Mouse (Mus musculus) kidney, embryonic 14.5 days (tissue): ENCODE results near the gene Gpr161. TPM values are rescaled to one million over a fixed set of nuclear protein-coding genes. Genes with fewer than 3 reads are reported as not detected.

Source experiments
- ATAC-seq: fragments of 200-750 bp; cut with Nextera tagmentation; 2 replicates; pipeline ENCODE4 v1.8.0; 2017; ENCODE audit warnings: moderate number of reproducible peaks, mild to moderate bottlenecking, moderate TSS enrichment, moderate library complexity; ENCODE audit not compliant: low FRiP score, low TSS enrichment
- H3K27ac ChIP-seq: fragments of 300-500 bp; sonication (generic); 2 replicates; pipeline ENCODE4 v1.5.1; 2014; ENCODE audit warnings: low read depth, mild to moderate bottlenecking, low read length, moderate library complexity, mixed read lengths
- H3K27me3 ChIP-seq: fragments of 300-500 bp; sonication (generic); 2 replicates; pipeline ENCODE4 v1.6.1; 2014; ENCODE audit warnings: mild to moderate bottlenecking, low read length; ENCODE audit not compliant: control insufficient read depth, insufficient read depth
- H3K36me3 ChIP-seq: fragments of 300-500 bp; sonication (generic); 2 replicates; pipeline ENCODE4 v1.6.1; 2014; ENCODE audit warnings: low read length, mixed read lengths; ENCODE audit not compliant: control insufficient read depth, insufficient read depth
- H3K4me1 ChIP-seq: fragments of 300-500 bp; sonication (generic); 2 replicates; pipeline ENCODE4 v1.6.1; 2014; ENCODE audit warnings: low read length, mixed read lengths; ENCODE audit not compliant: control insufficient read depth, insufficient read depth
- H3K4me2 ChIP-seq: fragments of 300-500 bp; sonication (generic); replicated peaks from 2 replicates; pipeline ENCODE4 v1.6.1; 2014; ENCODE audit warnings: low read depth, mild to moderate bottlenecking, low read length
- H3K4me3 ChIP-seq: fragments of 300-500 bp; sonication (generic); 2 replicates; pipeline ENCODE4 v1.5.1; 2014; ENCODE audit warnings: mild to moderate bottlenecking, low read length
- H3K9ac ChIP-seq: fragments of 300-500 bp; sonication (generic); 2 replicates; pipeline ENCODE4 v1.6.1; 2014; ENCODE audit warnings: low read depth, mild to moderate bottlenecking, low read length, moderate library complexity
- H3K9me3 ChIP-seq: fragments of 300-500 bp; sonication (generic); 2 replicates; pipeline ENCODE4 v1.6.1; 2016; ENCODE audit warnings: low read length; ENCODE audit not compliant: control insufficient read depth
- WGBS: fragments of 180-500 bp; shearing (Covaris S2); extraction: QIAGEN DNeasy Blood & Tissue Kit; methylation state at CpG from one replicate; pipeline ENCODE4 v1.1.7; 2014; 5-methylcytosine and 5-hydroxymethylcytosine counted together
- polyA plus RNA-seq: library from polyadenylated mRNA; unstranded; fragments of >200 nt; fragmentation: Nextera tagmentation; extraction: Ambion mirVana; gene quantifications from 2 replicates; pipeline ENCODE4 v1.2.1, GENCODE M21; 2014

Gene Gpr161
- 2.0 and 2.4 TPM in 2 replicates for polyA plus RNA-seq

DNA sequence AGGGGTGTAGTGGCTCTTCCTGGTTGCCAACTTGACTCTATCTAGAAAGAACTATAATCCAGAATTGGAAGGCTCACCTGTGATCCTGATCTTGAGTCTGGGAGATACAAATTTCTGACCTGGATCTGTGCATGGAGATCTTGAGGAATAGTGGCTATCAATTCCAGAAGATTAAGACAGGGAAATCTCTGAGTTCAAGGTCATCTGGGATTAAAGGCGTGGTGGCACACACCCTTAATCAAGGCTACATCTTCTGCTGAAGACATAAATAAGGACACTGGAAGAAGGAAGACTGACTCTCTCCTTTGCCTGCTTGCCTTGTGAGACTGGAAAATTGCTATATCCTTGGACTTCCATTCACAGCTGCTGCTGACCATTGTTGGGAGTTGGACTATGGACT lies at the start of gene Gpr161:
Gene Gpr161 (plus strand): TSS at position 301 of the 400 bp plus-strand sequence.
- H3K9ac ChIP-seq = no peak within 1 kb of the TSS
- H3K27me3 ChIP-seq = no peaks in the 10 kb centered on the region
- no peaks in the 10 kb centered on the region for H3K4me1 ChIP-seq
- H3K4me3 ChIP-seq = no peak within 1 kb of the TSS
- H3K36me3 ChIP-seq = no peaks in the 10 kb centered on the region
- no peaks in the 10 kb centered on the region for H3K9me3 ChIP-seq
- H3K4me2 ChIP-seq = no peak within 1 kb of the TSS
- 97% methylated on average over 1 of the region's 1 CpGs for WGBS
- no peak within 1 kb of the TSS for H3K27ac ChIP-seq
- ATAC-seq = no peak

DNA sequence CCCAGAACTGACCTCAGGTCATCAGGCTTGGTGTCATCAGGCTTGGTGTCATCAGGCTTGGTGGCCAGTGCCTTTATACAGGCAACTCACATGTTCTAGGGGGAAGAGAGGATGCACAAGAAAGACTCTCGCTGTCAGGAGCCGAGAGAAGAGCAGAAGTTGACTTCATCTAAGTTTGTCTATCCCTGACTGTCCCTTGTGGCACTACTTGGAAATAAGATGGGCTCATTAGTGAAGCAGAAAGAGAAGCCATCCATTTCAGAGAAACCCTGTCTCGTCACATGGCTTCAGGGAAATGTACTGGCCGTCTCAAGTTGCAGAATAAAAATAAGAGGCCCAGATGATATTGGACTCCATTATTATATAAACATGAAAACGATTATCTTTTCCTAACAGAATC lies 49.0 kb upstream of the Gpr161 start:
- Histone ChIP-seq H3K27me3 (no peaks in the 10 kb centered on the region), H3K9ac (no peak overlapping the region), H3K9me3 (no peaks in the 10 kb centered on the region), H3K36me3 (no peaks in the 10 kb centered on the region), H3K4me3 (no peak overlapping the region), H3K27ac (no peak overlapping the region), H3K4me2 (no peak overlapping the region), H3K4me1 (no peaks in the 10 kb centered on the region)
- ATAC-seq = no peak
- 67% methylated on average over 5 of the region's 5 CpGs for WGBS

DNA sequence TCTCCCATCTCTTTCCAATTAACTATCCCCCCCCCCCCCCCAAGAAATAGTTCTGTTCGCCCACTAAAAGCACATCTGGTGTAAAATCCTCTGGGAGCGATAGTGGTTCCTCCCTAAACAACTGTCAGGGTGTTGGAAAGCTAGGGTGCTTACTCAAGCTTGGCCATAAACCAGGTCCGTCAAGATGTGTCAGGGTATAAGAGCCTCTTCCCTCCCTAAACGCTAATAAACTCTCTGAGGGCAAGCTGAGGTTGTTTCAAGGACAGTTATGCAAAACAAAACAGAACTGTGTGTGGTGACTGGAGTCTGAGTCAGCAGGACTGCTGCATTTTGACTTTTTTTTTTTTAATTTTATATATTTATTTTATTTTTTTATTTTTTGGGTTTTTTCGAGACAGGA lies 48.5 kb upstream of the Gpr161 start:
- H3K27me3 ChIP-seq = no peaks in the 10 kb centered on the region
- no peak overlapping the region for H3K27ac ChIP-seq
- WGBS = 31% methylated on average over 5 of the region's 5 CpGs
- ATAC-seq = no peak; the same call in 1 of the 2 replicates
- H3K4me3 ChIP-seq = no peak overlapping the region
- H3K9ac ChIP-seq = no peak overlapping the region
- H3K9me3 ChIP-seq = no peaks in the 10 kb centered on the region
- H3K4me1 ChIP-seq = no peaks in the 10 kb centered on the region
- no peaks in the 10 kb centered on the region for H3K36me3 ChIP-seq
- H3K4me2 ChIP-seq = no peak overlapping the region

DNA sequence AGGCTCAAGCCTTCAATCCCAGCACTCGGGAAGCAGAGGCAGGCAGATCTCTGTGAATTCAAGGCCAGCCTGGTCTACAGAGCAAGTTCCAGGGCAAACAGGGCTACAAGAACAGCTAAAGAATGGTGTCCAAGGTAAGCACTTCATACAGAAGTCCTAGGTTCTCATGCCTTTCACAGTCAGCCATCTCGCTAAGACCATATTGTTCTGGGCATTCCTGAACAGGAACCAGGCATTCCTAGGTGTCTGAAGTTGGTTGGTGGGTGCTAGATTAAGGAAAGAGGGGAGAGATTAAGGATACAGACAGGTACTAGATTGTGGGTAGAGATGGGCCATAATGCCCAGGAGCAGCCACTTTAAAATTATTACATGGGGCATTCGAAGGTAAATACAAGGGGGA lies 47.8 kb upstream of the Gpr161 start:
- 99% methylated on average over 3 of the region's 3 CpGs for WGBS
- no peaks in the 10 kb centered on the region for H3K4me1 ChIP-seq
- ATAC-seq = no peak
- H3K9ac ChIP-seq = no peak overlapping the region
- H3K27me3 ChIP-seq = no peaks in the 10 kb centered on the region
- H3K27ac ChIP-seq = no peak overlapping the region
- no peaks in the 10 kb centered on the region for H3K9me3 ChIP-seq
- no peak overlapping the region for H3K4me2 ChIP-seq
- H3K4me3 ChIP-seq = no peak overlapping the region
- no peaks in the 10 kb centered on the region for H3K36me3 ChIP-seq

DNA sequence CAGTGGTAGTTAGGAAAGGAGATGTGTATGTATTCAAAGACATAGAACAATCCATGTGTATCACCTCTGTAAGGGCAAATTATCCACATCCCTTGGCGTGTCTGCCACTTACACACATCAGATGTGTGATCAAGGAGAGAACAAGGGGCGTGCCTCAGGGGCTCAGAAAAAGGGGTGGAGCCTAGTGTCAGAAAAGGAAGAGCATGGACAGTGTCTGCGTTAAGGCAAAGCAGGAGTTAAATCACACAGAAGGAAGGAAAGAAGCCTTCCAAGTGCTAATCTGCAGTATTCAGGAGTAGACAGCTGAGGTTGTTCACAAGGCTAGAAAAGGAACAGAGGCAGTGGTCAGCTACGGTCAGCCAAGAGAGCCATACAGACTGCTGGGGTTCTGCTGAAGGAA lies 46.7 kb upstream of the Gpr161 start:
- H3K4me3 ChIP-seq = no peak overlapping the region
- WGBS = 69% methylated on average over 4 of the region's 4 CpGs
- no peaks in the 10 kb centered on the region for H3K36me3 ChIP-seq
- H3K4me2 ChIP-seq = no peak overlapping the region
- no peaks in the 10 kb centered on the region for H3K27me3 ChIP-seq
- no peaks in the 10 kb centered on the region for H3K9me3 ChIP-seq
- H3K27ac ChIP-seq = no peak overlapping the region
- no peak overlapping the region for H3K9ac ChIP-seq
- H3K4me1 ChIP-seq = no peaks in the 10 kb centered on the region
- ATAC-seq = no peak

DNA sequence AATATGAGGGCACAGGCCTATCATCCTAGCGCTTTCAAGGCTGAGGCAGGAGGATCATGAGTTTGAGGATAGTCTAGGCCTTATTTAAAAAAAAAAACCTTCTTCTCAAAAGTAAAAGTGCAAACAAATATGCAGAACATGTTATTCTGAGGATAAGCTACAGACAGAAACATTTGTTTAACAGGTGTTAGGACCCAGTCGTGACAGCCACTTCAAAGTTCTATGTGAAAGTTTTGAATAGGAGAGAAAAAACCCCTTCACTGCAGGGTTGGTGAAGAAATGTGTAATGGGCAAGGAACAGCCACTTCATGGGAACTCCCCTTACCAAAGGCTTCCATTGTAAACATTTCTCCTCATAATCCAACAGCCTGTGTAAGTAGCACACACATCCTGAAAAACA lies 45.0 kb upstream of the Gpr161 start:
- WGBS = 90% methylated on average over 2 of the region's 2 CpGs
- no peaks in the 10 kb centered on the region for H3K9me3 ChIP-seq
- ATAC-seq = no peak
- no peaks in the 10 kb centered on the region for H3K4me1 ChIP-seq
- no peak overlapping the region for H3K27ac ChIP-seq
- no peak overlapping the region for H3K4me3 ChIP-seq
- H3K4me2 ChIP-seq = no peak overlapping the region
- H3K9ac ChIP-seq = no peak overlapping the region
- no peaks in the 10 kb centered on the region for H3K27me3 ChIP-seq
- H3K36me3 ChIP-seq = no peaks in the 10 kb centered on the region

DNA sequence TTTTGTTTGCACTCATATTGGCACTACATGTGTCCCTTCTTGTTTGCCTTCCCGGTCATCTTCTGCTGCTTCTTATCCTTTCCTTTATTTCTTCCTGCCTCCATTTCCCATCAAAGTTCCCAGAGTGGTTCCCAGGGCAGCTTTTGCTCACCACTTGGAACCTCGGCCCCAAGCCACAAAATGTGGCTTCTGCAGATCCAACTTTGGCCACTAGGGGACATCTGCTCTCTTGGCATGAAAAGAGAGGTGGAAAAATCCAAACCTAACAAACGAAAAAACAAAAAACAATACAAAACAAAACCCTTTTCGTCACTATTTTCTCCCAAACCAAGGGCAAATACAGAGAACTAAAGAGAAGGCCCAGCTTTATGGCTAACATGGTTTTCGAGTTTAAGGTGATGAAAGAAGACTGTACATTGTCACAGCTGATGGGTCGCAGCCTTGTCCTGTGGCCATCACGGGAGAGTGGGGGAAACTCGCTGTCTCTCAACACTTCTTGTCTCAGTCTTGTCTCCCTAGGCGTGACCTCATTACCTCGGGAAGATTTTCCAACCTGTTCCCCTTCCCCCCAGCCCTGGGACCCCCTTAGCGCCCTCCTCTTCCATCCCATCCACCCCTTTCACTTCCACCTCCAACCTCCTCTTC lies 43.4 kb upstream of the Gpr161 start:
- Histone ChIP-seq H3K9ac (no peak overlapping the region), H3K36me3 (no peaks in the 10 kb centered on the region), H3K4me2 (no peak overlapping the region), H3K27me3 (no peaks in the 10 kb centered on the region), H3K9me3 (no peaks in the 10 kb centered on the region), H3K27ac (no peak overlapping the region), H3K4me3 (no peak overlapping the region), H3K4me1 (no peaks in the 10 kb centered on the region)
- WGBS = 44% methylated on average over 11 of the region's 11 CpGs
- ATAC-seq = no peak

DNA sequence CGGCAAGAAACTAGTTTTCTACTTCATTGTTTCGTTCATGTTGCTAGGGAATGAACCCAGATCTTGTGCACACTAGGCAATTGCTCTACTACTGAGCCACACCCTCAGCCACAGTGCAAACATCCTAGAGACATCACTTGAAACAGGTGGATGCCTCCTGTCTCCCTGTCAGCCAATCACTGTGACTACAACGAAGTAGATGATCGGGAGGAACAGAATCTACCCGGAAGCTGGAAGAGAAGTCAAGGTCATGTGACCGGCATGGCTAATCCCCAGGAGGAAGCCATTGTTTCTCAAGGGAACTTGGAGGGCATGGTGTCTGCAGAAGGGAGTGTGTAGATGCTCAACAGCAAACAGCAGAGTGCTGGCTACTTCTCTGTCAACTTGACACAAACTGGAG lies 20.6 kb upstream of the Gpr161 start:
- no peak for ATAC-seq
- Histone ChIP-seq H3K36me3 (no peaks in the 10 kb centered on the region), H3K4me3 (no peak overlapping the region), H3K27me3 (no peaks in the 10 kb centered on the region), H3K9ac (no peak overlapping the region), H3K27ac (no peak overlapping the region), H3K4me1 (no peaks in the 10 kb centered on the region), H3K9me3 (no peaks in the 10 kb centered on the region), H3K4me2 (no peak overlapping the region)
- WGBS = 89% methylated on average over 6 of the region's 6 CpGs

DNA sequence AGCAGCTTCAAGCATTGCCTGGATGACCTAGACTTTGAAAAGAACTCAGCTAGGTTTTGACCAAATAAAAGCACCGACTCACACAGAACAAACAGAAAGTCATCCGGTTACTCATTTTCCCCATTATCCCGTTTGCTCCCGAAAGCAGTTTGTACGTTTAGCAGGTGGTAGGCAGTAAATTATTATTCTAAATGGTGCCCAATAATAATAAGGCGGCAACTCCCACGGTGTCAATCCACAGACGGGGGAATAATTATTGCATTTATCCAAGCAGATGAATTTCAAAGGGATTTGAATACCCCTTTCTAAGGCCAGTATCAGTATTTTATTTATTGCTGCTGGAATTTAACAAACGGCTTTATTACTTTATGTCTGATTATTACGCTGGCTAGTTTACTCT lies 14.8 kb upstream of the Gpr161 start:
- Histone ChIP-seq H3K4me2 (peak overlapping the region; percentile 94), H3K27me3 (no peaks in the 10 kb centered on the region), H3K4me3 (peak overlapping the region; percentile 79), H3K9ac (peak overlapping the region; percentile 89), H3K36me3 (no peaks in the 10 kb centered on the region), H3K27ac (no peak overlapping the region), H3K9me3 (no peaks in the 10 kb centered on the region), H3K4me1 (peaks cover 11% of the 10 kb centered on the region)
- 16% methylated on average over 10 of the region's 10 CpGs for WGBS
- ATAC-seq = no peak
